Mouse (Mus musculus): ENCODE results near the gene Elmo1.
"Not testable (repeated sequence)": the region's sequence is repeated elsewhere in the genome, so short reads cannot be mapped to it uniquely, and the experiment has no call there.

Gene Elmo1

GRCm38 (mm10) chr13:20549983-20550382 is 459.6 kb downstream of the Elmo1 start:
- DNase-seq = no peak

DNA sequence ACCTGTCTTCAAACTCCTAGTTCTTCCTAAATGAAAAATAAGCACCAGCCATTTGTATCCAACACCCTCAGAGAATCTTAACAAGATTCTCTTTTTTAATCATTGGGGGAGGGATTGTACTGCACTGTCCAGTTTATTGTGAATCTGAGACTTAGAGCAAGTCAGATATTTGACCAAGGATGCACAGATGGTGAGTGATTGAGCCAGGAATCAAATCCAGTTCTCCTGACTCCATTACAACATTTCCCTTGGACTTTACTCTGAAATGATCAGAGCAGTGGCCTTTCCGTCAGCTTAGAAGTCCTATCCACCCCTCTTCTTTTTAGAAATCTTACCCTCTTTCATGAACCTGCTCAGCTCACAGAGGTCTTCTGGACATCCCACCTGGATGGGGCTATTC is 461.2 kb downstream of the Elmo1 start:
- DNase-seq = peak in 1 of 2 experiments; percentile 53

DNA sequence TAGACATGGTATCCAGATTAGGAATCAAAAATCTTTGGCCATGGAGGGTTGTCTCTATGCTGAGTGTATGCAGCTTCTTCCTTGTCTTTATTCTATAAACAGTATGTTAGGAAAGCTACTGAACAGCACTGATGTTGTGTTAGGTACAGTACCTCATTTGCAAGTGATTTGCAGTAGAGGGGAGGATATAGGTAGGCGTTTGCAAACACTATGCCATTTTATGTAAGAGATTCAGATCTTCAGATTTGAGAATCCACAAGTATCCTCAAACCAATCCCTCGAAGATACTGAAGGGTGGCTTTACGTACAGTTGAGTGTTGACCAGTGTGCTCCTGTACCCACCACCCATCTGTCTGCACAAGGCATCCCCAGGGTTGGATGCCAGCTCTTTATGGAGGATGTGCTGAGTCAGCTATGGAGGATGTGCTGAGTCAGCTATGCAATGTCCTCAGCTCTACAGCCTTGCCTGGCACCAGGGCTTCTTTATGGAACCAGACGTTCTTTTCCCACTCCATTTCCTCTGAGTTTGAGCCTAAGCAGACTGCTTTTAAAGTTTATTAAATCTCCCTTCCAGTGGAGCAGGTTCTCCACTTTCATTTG is 465.6 kb downstream of the Elmo1 start:
- no peak for DNase-seq

- no peak for DNase-seq
These were observed 466.3 kb downstream of the Elmo1 start for GRCm38 (mm10) chr13:20556739-20557138.

- no peak for DNase-seq
These were observed 466.8 kb downstream of the Elmo1 start for GRCm38 (mm10) chr13:20557156-20557555.

GRCm38 (mm10) chr13:20558376-20558775 is 468.0 kb downstream of the Elmo1 start:
- DNase-seq = peak; percentile 30 to 51

GRCm38 (mm10) chr13:20564414-20564813 is 474.0 kb downstream of the Elmo1 start:
- DNase-seq = no peak

DNA sequence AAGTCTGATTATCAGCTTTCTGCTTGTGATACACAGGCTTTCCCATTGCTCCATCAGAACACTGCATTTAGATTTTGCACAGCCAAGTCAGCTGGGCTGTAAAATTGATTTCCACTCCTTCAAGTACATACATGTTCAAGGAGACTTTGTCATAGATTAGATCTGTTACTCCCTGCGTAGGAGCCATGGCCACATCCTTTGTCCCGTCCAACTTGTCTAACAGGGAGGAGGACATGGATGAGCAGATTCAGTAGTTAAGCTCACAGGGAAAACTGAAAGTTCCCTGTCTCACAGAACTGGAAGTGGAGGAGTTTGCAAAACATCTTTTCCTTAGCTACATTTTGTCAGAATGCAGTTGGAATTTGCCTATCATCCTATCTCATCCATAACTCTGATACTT is 484.8 kb downstream of the Elmo1 start:
- DNase-seq = no peak

DNA sequence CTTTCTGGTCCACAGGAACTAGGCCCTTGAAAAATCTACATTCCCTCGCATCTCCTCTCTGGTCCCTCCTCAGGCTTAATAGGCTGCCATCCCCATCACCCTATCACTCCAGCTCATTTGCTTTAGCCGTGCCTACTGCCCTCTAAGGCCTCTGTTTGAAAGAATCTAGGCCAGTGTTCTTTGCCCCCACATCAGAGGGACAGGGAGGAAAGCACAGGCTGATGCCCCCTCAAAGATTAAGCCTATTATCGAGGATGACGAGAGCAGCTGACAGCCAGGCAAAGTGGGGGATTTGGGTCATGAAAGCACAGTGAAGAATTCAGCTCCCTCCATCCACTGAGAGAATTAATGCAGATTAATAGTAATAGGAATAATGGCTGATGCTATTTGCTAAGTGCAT is 495.5 kb downstream of the Elmo1 start:
- DNase-seq = no peak

DNA sequence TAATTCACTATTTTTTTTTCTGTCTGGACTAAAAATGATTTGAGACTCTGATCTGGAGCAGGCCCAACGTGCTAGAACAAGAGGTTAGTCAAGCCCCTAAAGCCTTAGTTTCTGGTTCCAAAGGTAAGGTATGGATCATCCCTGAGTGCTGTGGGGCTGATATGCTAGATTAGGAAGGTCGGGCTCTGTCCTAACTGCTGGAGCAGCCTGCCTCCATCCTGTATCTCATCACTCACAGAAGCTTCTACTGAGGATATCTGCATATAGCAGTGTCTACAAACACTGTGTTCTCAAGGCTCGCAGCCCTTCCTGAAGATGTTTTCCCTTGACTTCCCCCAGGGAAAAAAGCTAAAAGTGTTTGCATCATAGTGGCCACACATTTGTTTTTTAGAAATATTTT is 496.1 kb downstream of the Elmo1 start:
- DNase-seq = no peak

DNA sequence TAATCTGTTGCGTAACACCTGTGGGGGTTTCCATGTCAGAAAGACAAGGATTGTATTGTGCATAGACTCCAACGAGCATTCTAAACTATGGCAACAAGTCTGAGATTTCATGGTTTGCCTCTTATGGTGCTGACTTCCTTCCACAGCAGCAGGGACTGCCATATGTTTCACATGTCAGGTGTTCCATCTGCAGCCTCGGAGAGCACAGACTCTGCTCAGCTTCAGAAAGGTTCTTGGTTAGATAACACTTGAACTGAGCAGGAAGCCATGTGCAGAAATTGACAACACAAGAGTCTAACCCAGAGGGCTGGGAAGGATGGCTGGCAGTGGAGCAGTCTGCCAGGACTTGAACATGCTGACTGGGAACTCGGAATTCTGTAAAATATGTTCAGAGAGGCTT is 500.6 kb downstream of the Elmo1 start:
- DNase-seq = no peak

GRCm38 (mm10) chr13:20597307-20597706 is 506.9 kb downstream of the Elmo1 start:
- DNase-seq = peak in 1 of 2 experiments; percentile 31

DNA sequence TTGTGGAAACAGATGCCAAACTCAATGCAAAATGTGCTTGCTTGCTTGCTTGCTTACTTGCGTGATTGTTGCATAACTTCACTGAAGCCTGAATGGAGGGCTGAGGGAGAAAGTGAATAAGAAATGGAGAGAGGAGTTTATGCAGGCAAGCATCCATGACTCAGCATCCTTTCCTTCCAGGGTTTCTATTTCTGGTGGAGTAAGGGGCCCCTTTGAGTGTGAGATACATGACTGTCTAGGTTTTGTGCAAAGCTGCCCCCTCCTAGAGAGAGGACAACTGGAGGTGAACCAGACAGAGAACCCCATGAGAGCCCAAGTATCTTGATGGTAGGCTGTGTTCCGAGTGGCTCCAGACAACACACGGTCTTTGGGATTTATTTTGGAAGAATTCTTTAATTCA is 508.2 kb downstream of the Elmo1 start:
- DNase-seq = no peak

GRCm38 (mm10) chr13:20600246-20600645 is 509.9 kb downstream of the Elmo1 start:
- DNase-seq = no peak

DNA sequence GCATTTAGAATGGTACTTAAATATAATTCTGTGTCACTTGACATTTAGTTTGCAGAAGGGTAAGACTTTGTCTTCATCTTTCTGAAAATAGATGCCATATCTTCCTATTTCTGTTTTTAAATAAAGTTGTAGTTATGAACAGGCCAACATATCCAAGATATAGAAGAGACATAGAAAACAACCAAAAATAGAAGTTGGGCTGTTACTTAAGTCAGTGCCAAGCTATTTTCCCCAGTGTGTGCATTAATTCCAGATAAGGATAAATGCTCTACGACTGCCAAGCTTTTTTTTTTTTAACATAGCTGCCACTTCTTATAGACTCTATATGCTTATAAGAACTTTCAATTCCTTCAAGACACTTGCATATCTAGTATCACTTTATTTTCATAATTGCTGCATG is 511.0 kb downstream of the Elmo1 start:
- DNase-seq = no peak

DNA sequence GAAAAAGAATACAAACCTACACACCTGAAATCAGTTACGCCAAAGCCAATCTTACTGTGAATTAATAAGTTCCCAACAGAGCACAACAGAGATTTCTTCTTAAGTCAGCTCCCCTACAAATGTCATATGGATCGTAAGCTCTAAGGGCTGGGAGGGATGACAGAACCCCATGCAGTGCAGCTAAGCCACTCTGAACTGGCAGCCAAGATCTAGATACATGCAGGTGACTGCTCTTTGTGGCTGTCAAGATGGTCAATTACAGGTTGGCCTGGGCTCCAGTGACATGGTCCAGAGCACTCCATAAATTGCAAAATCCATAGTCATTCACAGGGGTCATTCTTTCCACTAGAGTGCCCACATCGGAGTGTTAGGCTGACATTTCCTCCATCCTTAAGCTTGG is 516.5 kb downstream of the Elmo1 start:
- peak; percentile 48 to 67 for DNase-seq

- DNase-seq = no peak
These were observed 518.8 kb downstream of the Elmo1 start for GRCm38 (mm10) chr13:20609003-20609688.

DNA sequence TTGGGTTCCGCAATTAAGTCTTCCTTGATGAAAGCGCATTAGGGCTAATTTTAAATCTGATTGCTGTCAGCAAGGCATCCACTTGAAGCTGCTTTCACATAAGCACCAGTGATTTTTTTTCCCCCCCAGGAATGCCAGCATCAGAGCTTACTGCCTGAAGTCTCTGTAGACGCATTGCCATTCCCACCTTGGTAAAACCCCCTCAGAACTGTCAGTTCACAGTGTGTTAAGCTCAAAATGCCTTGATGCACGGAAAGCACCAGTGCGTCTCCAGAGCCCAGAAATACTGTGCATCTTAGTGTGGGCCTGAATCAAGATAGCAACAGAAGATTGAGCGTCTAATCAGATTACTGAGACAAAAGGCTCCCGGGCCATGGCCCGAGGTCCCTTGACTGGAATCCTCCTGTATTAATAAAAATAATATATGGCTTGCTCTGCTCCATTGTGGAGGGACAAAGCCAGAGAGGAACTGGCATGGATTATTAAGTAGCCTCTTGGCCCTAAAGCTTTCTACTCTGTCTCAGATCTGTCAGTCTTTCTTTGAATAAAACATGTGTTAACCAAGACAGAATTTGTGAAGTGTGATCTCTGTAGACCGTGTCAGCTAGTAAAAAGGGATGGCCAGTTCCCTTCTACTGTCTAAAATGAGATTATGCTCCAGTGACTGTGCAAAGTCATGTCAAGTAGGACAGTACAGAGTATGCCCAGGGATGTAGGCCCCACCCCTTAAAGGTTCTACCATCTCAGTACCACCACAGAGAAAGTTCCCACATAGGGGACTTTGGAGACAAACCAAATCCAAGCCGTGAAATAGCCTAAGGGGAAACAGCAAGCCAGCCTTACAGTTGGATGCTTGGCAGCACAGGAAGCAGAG is 525.4 kb downstream of the Elmo1 start:
- no peak for DNase-seq

DNA sequence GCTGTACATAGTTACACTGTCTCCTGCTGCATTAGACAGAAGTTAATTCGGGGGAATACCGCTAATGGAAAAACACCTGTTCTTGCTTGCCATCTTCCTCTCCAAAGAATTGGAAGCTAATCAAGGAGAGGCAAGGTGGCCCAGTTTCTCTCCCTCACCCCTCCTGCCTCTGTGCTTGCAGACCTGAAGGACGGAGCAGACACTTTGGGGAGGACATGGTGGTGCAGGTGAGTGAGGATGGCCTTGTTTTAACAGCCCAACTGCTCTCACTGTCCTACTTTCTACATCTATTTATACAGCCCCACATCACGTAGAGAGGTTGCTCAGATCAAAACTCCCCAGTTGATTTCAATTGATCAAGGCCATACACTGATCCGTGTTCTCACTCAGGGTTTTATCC is 529.5 kb downstream of the Elmo1 start:
- no peak for DNase-seq

DNA sequence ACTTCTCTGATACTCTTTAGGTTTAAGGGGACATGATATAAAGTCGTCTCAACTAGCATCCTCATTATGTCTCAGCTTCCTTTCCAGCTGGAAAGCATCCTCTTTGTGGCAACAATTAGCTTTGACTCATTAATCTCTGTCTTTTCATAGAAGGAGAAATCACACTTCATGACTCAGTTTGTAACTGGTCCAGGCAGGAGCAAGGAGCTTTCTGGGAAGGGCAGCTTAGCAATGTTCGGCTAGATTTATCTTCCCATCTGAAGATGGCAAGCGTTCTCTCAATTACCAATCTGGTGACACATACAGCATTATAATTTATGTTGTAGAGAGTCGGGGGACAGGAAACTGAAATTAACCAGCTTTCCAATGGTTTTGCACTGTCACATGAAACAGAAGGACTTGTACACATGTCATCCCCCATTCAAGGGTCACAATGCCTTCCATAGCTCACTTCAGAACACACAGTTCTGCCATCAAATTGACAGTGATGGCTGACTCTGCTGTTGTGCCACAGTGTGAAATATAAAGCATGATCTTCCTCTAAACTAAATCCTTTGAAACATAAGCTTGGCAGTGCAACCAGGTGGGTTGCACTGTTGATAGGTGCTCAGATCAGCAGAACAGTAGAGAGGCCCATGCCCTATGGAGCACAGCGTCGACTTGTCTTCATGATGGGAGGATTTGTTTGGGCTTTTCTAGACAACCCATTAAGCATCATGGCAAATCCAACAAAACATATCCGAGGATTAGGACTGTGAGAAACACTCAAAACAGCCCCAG is 532.9 kb downstream of the Elmo1 start:
- no peak for DNase-seq

DNA sequence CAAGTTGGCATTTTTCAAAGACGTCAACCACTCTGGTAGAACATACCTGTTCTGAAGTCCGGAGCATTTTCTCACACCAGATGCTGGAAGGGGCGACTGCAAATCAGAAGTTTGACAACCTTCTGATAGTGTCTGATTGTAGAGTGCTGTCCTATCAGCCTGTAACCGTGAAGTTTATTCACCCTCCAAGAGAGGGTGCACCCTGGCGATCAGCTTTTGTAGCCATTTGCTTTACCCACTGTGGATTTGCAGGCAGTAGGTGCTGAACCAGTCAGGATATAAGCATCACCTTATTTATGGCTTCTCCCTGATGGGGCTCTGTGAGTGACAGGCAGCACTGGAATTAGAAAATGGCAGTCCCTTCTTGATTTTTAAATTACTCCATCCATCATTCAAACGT is 537.4 kb downstream of the Elmo1 start:
- DNase-seq = no peak

GRCm38 (mm10) chr13:20632477-20632876 is 542.1 kb downstream of the Elmo1 start:
- DNase-seq = no peak

DNA sequence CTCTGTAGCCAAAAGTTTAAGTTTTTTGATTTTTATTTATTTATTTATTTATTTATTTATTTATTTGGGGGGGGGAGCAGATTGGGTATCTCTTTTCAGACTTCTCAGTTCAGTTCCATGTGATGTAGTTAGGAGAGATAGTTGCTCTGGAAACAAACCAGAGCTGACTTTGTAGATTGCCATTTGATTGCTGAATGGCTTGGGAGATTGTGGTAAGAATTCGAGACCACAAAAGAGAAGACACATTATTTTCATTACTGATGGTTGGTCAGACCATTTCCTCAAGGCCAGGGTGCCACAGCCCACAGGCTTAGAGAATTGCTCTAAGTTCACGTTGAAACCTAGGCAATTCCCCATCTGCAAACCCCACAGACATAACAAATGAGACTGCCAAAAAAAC is 544.3 kb downstream of the Elmo1 start:
- not testable (repeated sequence) for DNase-seq
